Mouse (Mus musculus): ENCODE data around the gene Uhrf1.

The Uhrf1 gene

GRCm38 (mm10) chr17:56300186-56300585 is 2.9 kb upstream of the Uhrf1 start, which contains the start of gene Arrdc5:
Arrdc5 (minus strand) TSS chr17:56300286.
- DNase-seq: no peak

- DNase-seq: no peak
Measured at GRCm38 (mm10) chr17:56302363-56302996, 641 bp upstream of the Uhrf1 start.

GRCm38 (mm10) chr17:56303847-56304586 is 896 bp downstream of the Uhrf1 start:
- DNase-seq: peak; percentile 95 to 96

- no peak for DNase-seq
Measured at GRCm38 (mm10) chr17:56304718-56305117, 1.6 kb downstream of the Uhrf1 start.

GRCm38 (mm10) chr17:56305156-56305555 is 2.0 kb downstream of the Uhrf1 start:
- DNase-seq: no peak

GRCm38 (mm10) chr17:56305826-56306225 is 2.7 kb downstream of the Uhrf1 start:
- DNase-seq: no peak

- DNase-seq: peak in 1 of 2 experiments; percentile 38
Measured at GRCm38 (mm10) chr17:56308088-56308487, 5.0 kb downstream of the Uhrf1 start.

GRCm38 (mm10) chr17:56309191-56309945 is 6.2 kb downstream of the Uhrf1 start:
- DNase-seq: no peak

GRCm38 (mm10) chr17:56324419-56324818 is 21.3 kb downstream of the Uhrf1 start:
- no peak for DNase-seq

- DNase-seq: peak; percentile 99 to 100
Measured at GRCm38 (mm10) chr17:56325450-56326152, 22.5 kb downstream of the Uhrf1 start, which contains the start of gene Kdm4b. Kdm4b (plus strand) TSS chr17:56326062.

- DNase-seq: no peak
Measured at GRCm38 (mm10) chr17:56326153-56327147, 23.3 kb downstream of the Uhrf1 start.

GRCm38 (mm10) chr17:56329267-56329666 is 26.1 kb downstream of the Uhrf1 start:
- no peak for DNase-seq

GRCm38 (mm10) chr17:56330345-56330744 is 27.2 kb downstream of the Uhrf1 start:
- no peak for DNase-seq

- no peak for DNase-seq
Measured at GRCm38 (mm10) chr17:56331256-56331655, 28.1 kb downstream of the Uhrf1 start.

- DNase-seq: no peak
Measured at GRCm38 (mm10) chr17:56332987-56333386, 29.9 kb downstream of the Uhrf1 start.

GRCm38 (mm10) chr17:56337190-56337589 is 34.1 kb downstream of the Uhrf1 start:
- DNase-seq: peak; percentile 54 to 58

GRCm38 (mm10) chr17:56337791-56338190 is 34.7 kb downstream of the Uhrf1 start:
- DNase-seq: no peak

GRCm38 (mm10) chr17:56338909-56339308 is 35.8 kb downstream of the Uhrf1 start:
- peak; percentile 30 to 33 for DNase-seq

- peak in 1 of 2 experiments; percentile 23 for DNase-seq
Measured at GRCm38 (mm10) chr17:56340717-56341116, 37.6 kb downstream of the Uhrf1 start.

GRCm38 (mm10) chr17:56343466-56343865 is 40.3 kb downstream of the Uhrf1 start:
- no peak for DNase-seq

GRCm38 (mm10) chr17:56345364-56345763 is 42.2 kb downstream of the Uhrf1 start:
- DNase-seq: no peak
